Mouse (Mus musculus) MEL (cell line): ENCODE data around the gene Rnf213. TPM values are rescaled to one million over a fixed set of nuclear protein-coding genes. Genes with fewer than 3 reads are reported as not detected.
A peak's percentile ranks its signal among the peaks of the same experiment; 100 is the strongest.

ENCODE experiments used
- DNase-seq: peaks from one replicate; pipeline ENCODE4 v3.0.0; 2011; ENCODE audit warnings: low read depth, low spot score
- H3K27ac ChIP-seq: 2 replicates; pipeline ENCODE4 v1.5.1; 2012; ENCODE audit warnings: low read depth, mild to moderate bottlenecking, control low read depth, low read length, moderate library complexity; ENCODE audit not compliant: control insufficient read depth
- H3K27me3 ChIP-seq, 2 experiments: fragments of 150-350 bp in 1 of 2; sonication (generic) in 1 of 2; 2 replicates each; pipeline ENCODE4 v1.6.1; 2012; ENCODE audit warnings: low read length in 2 of 2, mild to moderate bottlenecking in 2 of 2, improper control_type of control experiment in 1 of 2, moderate library complexity in 1 of 2; ENCODE audit not compliant: insufficient read depth in 2 of 2, control insufficient read depth in 1 of 2
- H3K36me3 ChIP-seq, 2 experiments: 2 replicates each; pipeline ENCODE4 v1.6.1; 2012 to 2014; ENCODE audit warnings: low read length in 2 of 2, improper control_type of control experiment in 1 of 2, inconsistent platforms in 1 of 2, mild to moderate bottlenecking in 1 of 2; ENCODE audit not compliant: insufficient read depth in 2 of 2, control insufficient read depth in 1 of 2
- H3K4me1 ChIP-seq, 2 experiments: fragments of 150-350 bp in 1 of 2; sonication (generic) in 1 of 2; 2 replicates each; pipeline ENCODE4 v1.6.1; 2012; ENCODE audit warnings: low read length in 2 of 2, improper control_type of control experiment in 1 of 2, mild to moderate bottlenecking in 1 of 2; ENCODE audit not compliant: insufficient read depth in 2 of 2, control insufficient read depth in 1 of 2
- H3K4me3 ChIP-seq, 2 experiments: fragments of 150-350 bp in 1 of 2; sonication (generic) in 1 of 2; 2 replicates each; pipeline ENCODE4 v1.5.1; 2012; ENCODE audit warnings: low read depth in 2 of 2, low read length in 2 of 2, mild to moderate bottlenecking in 2 of 2, moderate library complexity in 2 of 2, control low read depth in 1 of 2, improper control_type of control experiment in 1 of 2; ENCODE audit not compliant: control insufficient read depth in 1 of 2, insufficient read depth in 1 of 2
- H3K79me2 ChIP-seq: 2 replicates; pipeline ENCODE4 v1.6.1; 2012; ENCODE audit warnings: mild to moderate bottlenecking, low read length, moderate library complexity; ENCODE audit not compliant: control insufficient read depth, poor library complexity, insufficient read depth
- H3K9ac ChIP-seq: 2 replicates; pipeline ENCODE4 v1.6.1; 2012; ENCODE audit warnings: low read depth, mild to moderate bottlenecking, control low read depth, low read length, moderate library complexity; ENCODE audit not compliant: control insufficient read depth, poor library complexity, severe bottlenecking
- H3K9me3 ChIP-seq: fragments of 150-350 bp; sonication (generic); replicated peaks from 2 replicates; pipeline ENCODE4 v1.6.1; 2012; ENCODE audit warnings: mild to moderate bottlenecking, low read length, improper control_type of control experiment, moderate library complexity; ENCODE audit not compliant: insufficient read depth
- BHLHE40 ChIP-seq: IDR thresholded peaks from 2 replicates; pipeline ENCODE4 v1.6.1; 2012; ENCODE audit warnings: low read depth, mild to moderate bottlenecking, inconsistent platforms, low read length, improper control_type of control experiment, borderline replicate concordance
- CHD2 ChIP-seq: IDR thresholded peaks from 2 replicates; pipeline ENCODE4 v1.6.1; 2011; ENCODE audit warnings: low read length, improper control_type of control experiment
- CTCF ChIP-seq, 3 experiments: IDR thresholded peaks in 2 of 3; conservative IDR thresholded peaks in 1 of 3; 2 replicates each; pipeline ENCODE4 v1.5.1; 2011 to 2012; ENCODE audit warnings: low read length in 3 of 3, low read depth in 2 of 3, mild to moderate bottlenecking in 2 of 3, improper control_type of control experiment in 1 of 3, inconsistent platforms in 1 of 3, mixed read lengths in 1 of 3, moderate library complexity in 1 of 3; ENCODE audit not compliant: control insufficient read depth in 1 of 3, insufficient read depth in 1 of 3, poor library complexity in 1 of 3, severe bottlenecking in 1 of 3
- E2F4 ChIP-seq: IDR thresholded peaks from 2 replicates; pipeline ENCODE4 v1.6.1; 2011; ENCODE audit warnings: low read depth, low read length, improper control_type of control experiment, borderline replicate concordance
- ETS1 ChIP-seq: IDR thresholded peaks from 2 replicates; pipeline ENCODE4 v1.6.1; 2012; ENCODE audit warnings: low read depth, mild to moderate bottlenecking, inconsistent platforms, low read length, improper control_type of control experiment, moderate library complexity
- GATA1 ChIP-seq: IDR thresholded peaks from 2 replicates; pipeline ENCODE4 v1.6.1; 2011; ENCODE audit warnings: low read depth, low read length, improper control_type of control experiment
- HCFC1 ChIP-seq: IDR thresholded peaks from 2 replicates; pipeline ENCODE4 v1.6.1; 2012; ENCODE audit warnings: low read depth, mild to moderate bottlenecking, inconsistent platforms, low read length, improper control_type of control experiment, moderate library complexity
- MAX ChIP-seq: IDR thresholded peaks from 2 replicates; pipeline ENCODE4 v1.6.1; 2011; ENCODE audit warnings: low read length, improper control_type of control experiment
- MEF2A ChIP-seq: IDR thresholded peaks from 2 replicates; pipeline ENCODE4 v1.6.1; 2014; ENCODE audit warnings: low read depth, mild to moderate bottlenecking, inconsistent platforms, low read length, improper control_type of control experiment; ENCODE audit not compliant: poor library complexity, insufficient replicate concordance, severe bottlenecking; ENCODE audit errors: extremely low read depth
- MYB ChIP-seq: IDR thresholded peaks from 2 replicates; pipeline ENCODE4 v1.6.1; 2011; ENCODE audit warnings: mild to moderate bottlenecking, low read depth, low read length, improper control_type of control experiment
- MYC ChIP-seq: IDR thresholded peaks from 2 replicates; pipeline ENCODE4 v1.6.1; 2011; ENCODE audit warnings: low read depth, mild to moderate bottlenecking, low read length, improper control_type of control experiment, moderate library complexity
- NELFE ChIP-seq: IDR thresholded peaks from 2 replicates; pipeline ENCODE4 v1.6.1; 2011; ENCODE audit warnings: low read depth, low read length, improper control_type of control experiment
- NRF1 ChIP-seq: IDR thresholded peaks from 2 replicates; pipeline ENCODE4 v1.6.1; 2014; ENCODE audit warnings: low read depth, mild to moderate bottlenecking, inconsistent platforms, low read length, improper control_type of control experiment, moderate library complexity; ENCODE audit not compliant: poor library complexity, insufficient read depth, severe bottlenecking
- POLR2A ChIP-seq, 2 experiments: IDR thresholded peaks; 2 replicates each; pipeline ENCODE4 v1.6.1; 2011 to 2012; ENCODE audit warnings: low read length in 2 of 2, mild to moderate bottlenecking in 2 of 2, control low read depth in 1 of 2, improper control_type of control experiment in 1 of 2, low read depth in 1 of 2, moderate library complexity in 1 of 2; ENCODE audit not compliant: control insufficient read depth in 1 of 2, insufficient read depth in 1 of 2, poor library complexity in 1 of 2
- POLR2AphosphoS2 ChIP-seq: IDR thresholded peaks from 2 replicates; pipeline ENCODE4 v1.6.1; 2011; ENCODE audit warnings: low read length, improper control_type of control experiment
- RCOR1 ChIP-seq: IDR thresholded peaks from 2 replicates; pipeline ENCODE4 v1.6.1; 2012; ENCODE audit warnings: low read depth, mild to moderate bottlenecking, inconsistent platforms, low read length, improper control_type of control experiment
- SIN3A ChIP-seq: IDR thresholded peaks from 2 replicates; pipeline ENCODE4 v1.6.1; 2012; ENCODE audit warnings: low read length, improper control_type of control experiment, inconsistent platforms
- TAL1 ChIP-seq: IDR thresholded peaks from 2 replicates; pipeline ENCODE4 v1.6.1; 2012; ENCODE audit warnings: mild to moderate bottlenecking, inconsistent platforms, low read length, moderate library complexity, mixed read lengths
- TCF12 ChIP-seq: IDR thresholded peaks from 2 replicates; pipeline ENCODE4 v1.6.1; 2014; ENCODE audit warnings: low read depth, mild to moderate bottlenecking, inconsistent platforms, low read length, improper control_type of control experiment, moderate library complexity
- USF1 ChIP-seq: IDR thresholded peaks from 2 replicates; pipeline ENCODE4 v1.6.1; 2014; ENCODE audit warnings: low read depth, mild to moderate bottlenecking, inconsistent platforms, low read length, improper control_type of control experiment, moderate library complexity
- USF2 ChIP-seq, 2 experiments: IDR thresholded peaks; 2 replicates each; pipeline ENCODE4 v1.6.1; 2011 to 2012; ENCODE audit warnings: improper control_type of control experiment in 2 of 2, low read length in 2 of 2, borderline replicate concordance in 1 of 2, inconsistent platforms in 1 of 2, low read depth in 1 of 2, mild to moderate bottlenecking in 1 of 2; ENCODE audit not compliant: insufficient read depth in 1 of 2
- ZC3H11A ChIP-seq: IDR thresholded peaks from 2 replicates; pipeline ENCODE4 v1.6.1; 2012; ENCODE audit warnings: low read depth, mild to moderate bottlenecking, inconsistent platforms, low read length, improper control_type of control experiment
- ZKSCAN1 ChIP-seq: IDR thresholded peaks from 2 replicates; pipeline ENCODE4 v1.6.1; 2012; ENCODE audit warnings: low read depth, mild to moderate bottlenecking, inconsistent platforms, low read length, improper control_type of control experiment, moderate library complexity
- ZMIZ1 ChIP-seq: IDR thresholded peaks from 2 replicates; pipeline ENCODE4 v1.6.1; 2012; ENCODE audit warnings: low read depth, mild to moderate bottlenecking, inconsistent platforms, low read length, improper control_type of control experiment, moderate library complexity
- polyA plus RNA-seq, 2 experiments: library from polyadenylated mRNA; stranded (reverse) in 1 of 2; unstranded in 1 of 2; fragments of >175 nt in 1 of 2; fragments of >200 nt in 1 of 2; gene quantifications; 2 replicates each; pipeline versions ENCODE4 v1.2.1 to v1.2.4; 2012; ENCODE audit warnings: low replicate concordance in 2 of 2, low read depth in 1 of 2; ENCODE audit not compliant: insufficient read length in 2 of 2, insufficient read depth in 1 of 2, missing spikeins in 1 of 2
- total RNA-seq: library from RNA; depleted of rRNA; stranded (reverse); fragments of 300-350 nt; gene quantifications from 2 replicates; pipeline ENCODE4 v1.2.3, GENCODE M21; 2012

Gene Rnf213
- total and polyA plus RNA-seq, 3 experiments: 10.7 to 11.6 TPM; not detected in 1

DNA sequence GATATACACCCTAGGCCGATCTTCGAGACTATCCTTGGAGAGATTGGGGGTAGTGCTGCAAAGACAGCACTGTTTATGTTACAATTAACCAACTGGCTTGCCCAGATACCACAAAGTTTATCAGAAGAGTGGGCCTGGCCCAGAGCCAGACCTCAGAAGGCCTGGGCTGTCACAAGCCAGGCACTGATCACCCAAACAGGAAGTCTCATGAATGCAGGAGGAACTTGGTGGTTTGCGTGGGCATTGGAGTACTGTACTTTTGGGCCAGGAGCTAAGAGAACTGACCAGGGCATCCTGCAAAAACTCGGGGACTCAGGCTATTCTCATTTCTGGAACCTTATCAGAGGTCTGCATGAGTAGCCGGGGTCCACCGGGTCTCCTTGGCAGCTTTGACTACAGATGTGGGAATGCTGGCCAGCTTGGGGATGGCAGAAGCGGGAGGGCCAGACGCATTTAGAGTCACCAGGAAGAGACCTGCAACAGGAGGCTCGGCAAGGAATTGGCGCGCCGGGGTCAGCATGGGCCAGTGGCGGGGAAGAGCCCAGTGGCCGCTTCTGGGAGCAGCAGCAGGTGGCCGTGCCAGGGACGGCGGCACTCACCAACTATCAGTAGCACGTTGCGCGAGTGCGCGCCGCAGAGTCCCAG lies 38.0 kb upstream of the Rnf213 start (continued):
- TF ChIP-seq ETS1: peak; percentile 92
- no peak for TF ChIP-seq POLR2A (IDR thresholded peaks at IDR 0.05; ENCODE audit: control insufficient read depth in 1 of 2, insufficient read depth in 1 of 2, low read depth in 1 of 2, low read length in 2 of 2, poor library complexity in 1 of 2)
- peak; percentile 67 for TF ChIP-seq TCF12
- no peak for TF ChIP-seq NELFE
- no peak for TF ChIP-seq CHD2
- peak; percentile 69 for TF ChIP-seq HCFC1
- TF ChIP-seq E2F4: no peak
- peak; percentile 92 for TF ChIP-seq RCOR1
- TF ChIP-seq MAX: peak; percentile 69; the same call in 1 of the 2 replicates
- TF ChIP-seq MYC: peak; percentile 75; the same call in 1 of the 2 replicates
- no peak for TF ChIP-seq NRF1
- TF ChIP-seq ZC3H11A: no peak
- TF ChIP-seq MEF2A: no peak
- TF ChIP-seq TAL1: peak; percentile 37; the same call in 1 of the 2 replicates
- TF ChIP-seq ZKSCAN1: no peak
- peak; percentile 88 for TF ChIP-seq GATA1
- TF ChIP-seq MYB: no peak
- no peak for TF ChIP-seq CTCF (IDR thresholded peaks at IDR 0.05 in 2 of 3, conservative IDR thresholded peaks at IDR 0.05 in 1 of 3; ENCODE audit: control insufficient read depth in 1 of 3, insufficient read depth in 1 of 3, low read depth in 2 of 3, low read length in 3 of 3, poor library complexity in 1 of 3, severe bottlenecking in 1 of 3)
- TF ChIP-seq SIN3A: peak; percentile 94
- TF ChIP-seq POLR2AphosphoS2: no peak
- no peak for TF ChIP-seq ZMIZ1
- TF ChIP-seq, all 39 proteins: peak for 17

- H3K9ac ChIP-seq: peak within 1 kb of the TSS; percentile 4; the same call in 1 of the 2 replicates
- no peak within 1 kb of the TSS for H3K27ac ChIP-seq
- no peak for TF ChIP-seq TCF12
- TF ChIP-seq TAL1: no peak
- TF ChIP-seq BHLHE40: 0 out of 2 replicates have a peak, but pooled peaks have one; percentile 19
- TF ChIP-seq USF1: peak; percentile 85
- TF ChIP-seq USF2 (IDR thresholded peaks at IDR 0.05; ENCODE audit: borderline replicate concordance in 1 of 2, insufficient read depth in 1 of 2, low read depth in 1 of 2, low read length in 2 of 2): peak in 1 of 2 experiments; percentile 23; a peak in 1 of 4 replicates
- H3K79me2 ChIP-seq: no peaks in the 10 kb centered on the region
- peak within 1 kb of the TSS in 1 of 2 experiments; percentile 18; a peak in 2 of 4 replicates for H3K4me3 ChIP-seq
- H3K36me3 ChIP-seq: peaks cover 0 to 5% of the 10 kb centered on the region in 2 experiments; a peak in 2 of 4 replicates
- DNase-seq: no peak
- H3K4me1 ChIP-seq: peaks cover 5 to 11% of the 10 kb centered on the region in 2 experiments
- no peaks in the 10 kb centered on the region for H3K9me3 ChIP-seq
- H3K27me3 ChIP-seq: peaks cover 2 to 5% of the 10 kb centered on the region in 2 experiments; a peak in 3 of 4 replicates
Observed at GRCm38 (mm10) chr11:119355443-119356385, 37.2 kb upstream of the Rnf213 start, which contains the start of the genes Sgsh and Slc26a11. TSS of gene Sgsh (minus strand) at chr11:119355536. TSS of gene Slc26a11 (plus strand) at chr11:119355557.
